Mouse (Mus musculus) cerebral cortex, adult 2 months (tissue): ENCODE data around the gene Tor1aip1.

Experiments
- WGBS: fragments of 180-500 bp; shearing (Covaris S2); methylation state at CpG from one replicate; pipeline ENCODE4 v1.1.7; 2018; 5-methylcytosine and 5-hydroxymethylcytosine counted together

Gene Tor1aip1

DNA sequence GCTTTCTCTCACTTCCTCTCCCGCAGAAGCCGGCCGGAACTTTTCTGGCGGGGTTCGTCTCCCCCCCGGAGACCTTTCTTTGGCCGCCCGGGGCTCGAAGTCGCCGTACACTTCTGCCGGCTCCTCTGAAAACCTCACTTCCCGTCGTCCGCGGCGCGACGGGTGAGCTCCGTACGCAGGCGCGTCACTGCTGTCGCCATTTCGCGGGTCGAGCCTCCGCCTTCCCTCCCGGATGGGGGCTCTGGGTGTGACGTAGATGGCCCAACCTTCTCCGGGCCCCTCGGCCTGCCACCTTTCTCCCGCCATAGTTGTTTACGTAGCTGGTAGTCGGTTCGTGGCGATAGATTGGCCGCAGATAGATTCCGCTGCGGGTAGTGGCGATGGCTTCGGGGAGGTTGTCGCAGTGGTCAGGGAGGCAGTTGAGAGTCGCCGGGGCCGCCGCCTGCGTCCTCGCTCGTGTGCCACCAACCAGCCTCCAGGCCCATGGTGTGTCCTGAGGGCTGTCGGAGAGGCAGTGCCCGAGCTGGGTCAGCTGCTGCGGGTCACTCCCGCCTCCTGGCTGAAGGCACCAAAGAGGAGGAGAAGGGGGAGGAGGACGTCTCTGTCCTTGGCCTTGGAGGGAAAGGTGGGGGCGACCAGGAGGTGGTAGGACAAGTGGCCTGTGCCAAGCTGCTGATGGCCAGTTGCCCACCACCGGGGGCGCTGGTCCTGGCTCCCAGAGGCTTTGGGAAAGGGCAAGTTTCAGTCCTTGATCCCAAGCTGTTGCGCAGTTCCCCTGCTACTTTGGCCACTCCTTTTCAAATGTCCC is at the start of gene Tor1aip1:
Gene Tor1aip1, minus strand, starts transcription at position 551 of the 808 bp plus-strand sequence.
- WGBS, result under 1% methylated on average over 59 of the region's 59 CpGs

DNA sequence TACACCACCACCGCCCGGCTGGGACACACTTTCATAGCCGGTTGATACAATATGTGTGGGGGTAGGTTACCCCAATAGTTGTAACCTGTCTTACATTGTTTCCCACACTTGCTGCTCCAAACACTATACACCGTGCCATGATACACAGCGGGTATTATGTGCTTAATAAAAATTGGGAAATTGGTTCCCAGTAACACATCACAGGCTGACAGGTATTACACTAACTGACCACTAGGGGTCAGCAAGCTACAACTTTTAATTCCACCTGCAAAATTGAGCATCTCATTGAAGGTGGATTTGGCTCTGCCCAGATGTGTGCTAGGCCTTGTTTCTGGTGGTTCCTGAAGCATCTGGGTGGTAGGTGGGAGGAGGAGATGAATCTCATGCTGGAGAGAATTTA is 49.5 kb upstream of the Tor1aip1 start:
- WGBS, result 56% methylated on average over 5 of the region's 5 CpGs

DNA sequence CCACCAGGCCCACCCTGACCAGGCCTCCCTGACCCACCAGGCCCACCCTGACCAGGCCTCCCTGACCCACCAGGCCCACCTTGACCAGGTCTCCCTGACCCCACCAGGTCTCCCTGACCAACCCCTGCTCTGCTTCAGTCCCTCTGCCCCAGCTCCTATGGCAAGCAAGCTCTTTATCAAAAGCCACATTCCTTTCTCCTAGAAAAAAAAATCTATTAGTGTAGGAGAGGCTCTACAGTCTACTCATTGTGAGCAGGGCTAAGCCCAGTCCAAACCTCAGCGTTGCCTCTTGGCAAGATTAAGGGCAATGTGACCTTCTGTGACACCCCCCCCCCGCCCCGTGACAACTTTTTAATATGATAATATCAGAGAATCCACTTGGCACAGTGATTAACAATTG is 48.3 kb upstream of the Tor1aip1 start:
- 75% methylated on average over 3 of the region's 3 CpGs for WGBS

DNA sequence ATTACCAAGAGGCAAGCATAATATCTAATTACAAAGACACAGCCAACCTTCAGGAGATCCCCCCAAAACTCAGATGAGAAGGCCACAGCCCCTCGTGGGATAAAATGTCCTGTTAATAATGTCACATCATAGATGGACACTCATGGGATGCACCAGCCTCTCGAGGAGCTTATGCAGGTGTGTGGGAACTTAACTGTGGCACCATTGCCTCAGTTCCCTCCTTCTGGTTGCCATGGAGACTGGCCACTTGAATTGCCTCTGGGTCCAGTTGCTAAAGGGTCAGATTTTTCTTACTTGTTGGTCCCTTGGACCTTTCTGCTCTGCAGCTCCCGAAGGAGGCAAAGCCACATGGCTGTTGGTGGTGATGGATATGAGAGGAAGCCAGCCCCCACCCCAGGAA is 41.4 kb upstream of the Tor1aip1 start:
- 74% methylated on average over 3 of the region's 3 CpGs for WGBS

DNA sequence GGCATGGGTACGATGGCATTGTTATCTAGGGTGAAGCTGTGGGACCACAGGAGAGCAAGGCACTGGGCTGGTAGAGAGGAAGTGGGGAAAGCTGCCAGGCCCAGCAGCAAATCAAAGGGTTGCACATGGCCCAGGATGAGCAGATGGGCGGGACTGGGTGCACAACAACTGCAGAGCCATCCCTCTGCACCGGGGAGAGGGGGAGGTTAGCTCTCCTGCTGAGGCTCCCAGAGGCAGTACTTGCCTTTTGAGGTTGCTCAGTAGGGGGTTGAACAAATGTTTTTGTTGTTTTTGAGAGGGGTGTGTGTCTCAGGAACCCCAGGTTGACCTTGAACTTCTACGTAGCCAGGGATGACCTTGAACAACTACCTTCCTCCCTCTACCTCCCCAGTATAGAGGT is 40.2 kb upstream of the Tor1aip1 start:
- WGBS, result 63% methylated on average over 4 of the region's 4 CpGs

DNA sequence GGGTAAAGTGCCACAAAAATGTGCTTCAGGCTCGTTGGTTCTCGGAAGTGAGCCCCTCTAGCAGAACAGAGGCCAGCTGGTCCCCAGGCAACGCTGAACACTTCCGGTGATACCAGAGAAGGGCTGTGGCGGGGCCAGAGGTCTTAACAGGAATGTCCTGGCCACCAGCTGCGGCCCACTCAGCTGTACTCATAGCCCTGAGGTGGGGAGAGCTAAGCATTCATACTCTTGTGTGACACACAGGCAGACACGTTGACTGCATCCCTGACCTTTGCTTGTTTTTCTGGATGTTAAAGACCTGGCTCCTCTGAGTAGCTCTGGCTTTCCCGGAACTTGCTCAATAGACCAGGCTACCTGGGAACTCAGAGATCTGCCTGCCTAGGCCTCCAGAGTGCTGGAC is 38.3 kb upstream of the Tor1aip1 start:
- WGBS, result 73% methylated on average over 8 of the region's 8 CpGs

DNA sequence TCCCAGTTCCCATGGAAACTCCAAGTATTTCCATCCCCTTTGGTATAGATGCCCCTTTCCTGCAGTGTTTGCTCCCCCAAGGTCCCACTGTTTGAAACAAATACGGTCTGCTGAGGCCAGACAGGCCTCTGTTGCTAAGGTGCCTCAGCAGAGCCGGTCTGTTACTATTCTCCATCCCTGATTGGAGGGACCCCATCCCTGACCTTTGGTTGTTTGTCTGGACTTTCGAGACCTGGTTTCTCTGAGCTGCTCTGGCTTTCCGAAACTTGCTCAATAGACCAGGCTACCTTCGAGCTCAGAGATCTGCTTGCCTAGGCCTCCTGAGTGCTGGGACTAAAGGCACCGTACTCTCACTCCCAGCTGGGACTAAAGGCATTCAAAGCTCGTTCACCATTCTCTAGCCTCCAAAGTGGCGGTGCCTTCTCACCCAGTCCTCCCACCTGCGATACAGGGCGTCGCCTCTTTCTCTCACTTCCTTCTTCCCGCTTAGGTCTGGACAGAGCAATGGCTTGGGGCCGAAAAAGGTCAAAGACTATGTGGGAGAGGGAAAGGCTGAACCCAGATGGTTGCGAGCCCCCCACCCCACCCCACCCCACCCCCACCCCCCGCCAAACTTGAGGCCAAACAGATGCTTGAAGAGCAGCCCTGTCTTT is 37.0 kb upstream of the Tor1aip1 start:
- 77% methylated on average over 15 of the region's 15 CpGs for WGBS

DNA sequence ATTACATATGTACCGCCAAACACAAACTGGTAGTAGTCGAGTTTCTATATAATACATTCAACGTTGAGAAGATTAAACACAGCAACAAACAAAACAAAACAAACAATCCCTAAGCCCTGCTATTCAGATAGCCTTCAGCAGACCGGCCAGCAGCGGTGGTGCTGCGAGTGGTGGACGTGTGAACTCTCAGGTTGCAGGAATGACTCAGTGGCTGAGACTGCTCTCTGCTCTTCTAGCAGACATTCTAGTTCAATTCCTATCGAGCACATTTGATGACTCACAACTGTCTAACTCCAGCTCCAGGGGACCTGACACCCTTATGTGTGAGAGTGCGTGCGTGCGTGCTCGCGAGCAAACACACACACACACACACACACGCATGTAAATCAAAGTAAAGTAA is 33.8 kb upstream of the Tor1aip1 start:
- 63% methylated on average over 14 of the region's 14 CpGs for WGBS

DNA sequence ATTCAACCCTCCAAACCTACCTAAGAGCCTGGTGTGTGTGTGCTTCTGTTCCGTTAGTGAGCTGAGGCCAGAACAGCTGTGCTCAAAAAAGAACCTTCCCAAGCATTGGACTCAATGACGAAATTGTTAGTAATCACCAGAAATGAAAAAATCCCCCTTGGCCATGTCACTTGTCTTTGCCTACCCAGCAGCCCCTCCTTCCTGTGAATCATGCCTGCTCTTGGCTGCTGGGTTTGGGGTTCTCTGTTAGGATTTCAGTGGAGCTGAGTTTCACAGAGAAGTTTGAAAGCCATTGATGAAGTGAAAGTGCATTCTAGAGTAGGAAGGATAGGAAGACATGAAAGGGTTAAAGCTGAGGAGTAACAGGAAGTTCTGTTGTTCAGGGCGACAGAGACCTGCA is 29.9 kb upstream of the Tor1aip1 start:
- 60% methylated on average over 3 of the region's 3 CpGs for WGBS

DNA sequence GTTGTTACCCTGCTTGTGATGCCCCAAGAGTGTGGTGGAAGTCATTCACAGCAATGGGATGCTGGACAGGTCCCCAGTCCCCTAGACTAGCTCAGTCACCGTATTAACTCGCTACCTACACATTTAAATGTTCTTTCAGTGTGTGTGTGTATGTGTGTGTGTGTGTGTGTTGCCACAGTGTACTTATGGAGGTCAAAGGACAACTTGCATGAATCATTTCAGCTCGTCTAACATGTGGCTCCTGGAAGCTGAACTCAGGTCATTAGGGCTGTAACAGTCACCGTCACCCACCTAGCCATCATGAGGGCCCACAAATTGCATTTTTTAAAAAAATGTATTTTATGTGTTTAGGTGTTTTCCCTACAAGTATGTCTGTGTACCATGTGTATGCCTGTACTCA is 25.9 kb upstream of the Tor1aip1 start:
- 96% methylated on average over 4 of the region's 4 CpGs for WGBS

DNA sequence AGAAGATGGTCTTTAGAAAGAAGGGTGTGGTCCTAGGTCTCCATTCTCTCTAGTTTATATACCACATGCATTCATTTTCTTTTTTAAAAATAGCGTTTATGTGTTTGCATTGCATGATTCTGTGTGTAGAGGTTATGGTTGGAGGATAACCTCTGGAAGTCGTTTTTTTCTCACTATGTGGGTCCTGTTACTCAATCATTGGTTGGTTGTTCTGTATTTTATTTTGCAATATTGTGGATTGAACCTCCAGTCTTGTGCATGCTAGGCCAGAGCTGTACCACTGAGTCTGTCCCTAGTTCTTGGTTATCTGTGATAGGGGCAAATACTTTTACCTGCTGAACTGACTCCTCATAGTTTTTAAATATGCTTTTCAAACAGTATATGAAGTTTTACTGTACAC is 21.9 kb upstream of the Tor1aip1 start:
- 88% methylated on average over 2 of the region's 2 CpGs for WGBS

DNA sequence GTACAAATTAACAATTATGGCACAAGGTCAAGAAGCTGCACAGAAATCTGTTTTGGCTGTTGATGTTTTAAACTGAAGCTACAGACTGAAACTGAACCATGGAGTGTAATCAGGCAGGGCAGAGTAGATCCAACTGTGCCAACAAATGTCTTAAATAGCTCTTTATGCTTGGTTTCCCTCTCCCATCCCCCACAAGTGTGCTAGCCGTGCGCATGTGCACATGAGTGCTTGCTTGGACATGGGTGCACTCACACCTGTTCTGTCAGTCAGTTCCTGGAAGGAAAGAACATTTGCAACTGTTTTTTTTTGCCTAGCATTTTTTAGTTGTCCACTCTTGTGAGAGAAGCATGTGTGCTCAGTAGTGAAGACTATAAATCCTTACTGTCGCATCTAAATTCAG is 10.4 kb upstream of the Tor1aip1 start:
- WGBS, result 56% methylated on average over 3 of the region's 3 CpGs

DNA sequence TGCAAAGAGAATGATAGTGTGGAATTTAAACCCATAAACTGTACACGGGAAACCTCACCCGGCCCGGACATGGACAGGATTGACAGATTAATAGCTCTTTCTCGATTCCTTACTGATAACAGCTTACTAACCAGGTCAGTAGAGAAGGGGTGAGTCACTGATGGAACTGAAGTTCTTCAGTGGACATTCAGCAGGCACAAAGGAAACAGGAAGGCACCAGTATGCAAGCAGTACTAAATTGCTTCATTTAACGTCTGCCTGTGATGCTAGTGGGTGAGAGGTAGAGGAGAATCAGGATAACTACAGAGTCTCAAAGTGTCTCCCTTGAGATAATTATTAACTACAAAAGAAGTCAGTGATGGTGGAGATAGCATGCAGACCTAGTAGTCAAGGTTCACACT is 7.9 kb upstream of the Tor1aip1 start:
- WGBS, result 76% methylated on average over 5 of the region's 5 CpGs

DNA sequence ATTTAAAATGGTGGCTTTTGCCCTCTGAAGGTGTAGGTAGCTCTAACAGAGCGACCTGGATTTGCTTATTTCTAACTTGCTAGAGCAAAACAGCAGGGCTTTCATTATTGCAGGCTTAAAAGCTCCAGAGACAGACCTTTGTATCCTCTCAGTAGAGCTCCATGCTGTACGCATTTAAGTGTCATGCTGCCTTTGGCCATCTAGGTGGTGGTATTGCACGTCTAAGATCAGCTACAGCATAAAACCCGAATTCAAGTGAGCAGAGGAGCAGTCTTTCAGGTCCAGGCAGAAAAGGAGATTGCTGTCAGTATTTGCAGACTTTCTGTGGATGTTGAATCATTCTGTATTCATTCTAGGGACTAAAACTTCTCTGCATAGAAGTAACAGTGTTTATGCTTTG is 6.7 kb upstream of the Tor1aip1 start:
- 10% methylated on average over 4 of the region's 4 CpGs for WGBS

DNA sequence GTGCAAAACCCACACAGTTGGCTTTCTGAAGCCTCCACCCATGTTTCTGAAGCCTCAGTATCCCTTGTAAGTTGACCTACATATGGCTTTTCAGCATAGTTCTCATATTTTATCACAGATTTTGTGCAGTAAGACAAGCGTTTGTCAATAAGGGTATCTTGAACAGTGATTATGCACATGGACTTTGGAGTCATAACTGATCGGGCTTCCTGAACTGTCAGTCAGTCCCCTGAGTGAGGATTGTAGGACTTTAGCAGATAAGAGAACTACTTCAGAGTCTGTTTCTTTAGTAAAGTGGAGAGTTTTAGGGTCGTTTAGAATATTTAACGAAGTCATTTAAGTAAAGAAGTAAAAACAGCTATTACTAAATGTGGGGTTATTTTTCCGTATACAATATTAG is 6.2 kb upstream of the Tor1aip1 start:
- 69% methylated on average over 5 of the region's 5 CpGs for WGBS

DNA sequence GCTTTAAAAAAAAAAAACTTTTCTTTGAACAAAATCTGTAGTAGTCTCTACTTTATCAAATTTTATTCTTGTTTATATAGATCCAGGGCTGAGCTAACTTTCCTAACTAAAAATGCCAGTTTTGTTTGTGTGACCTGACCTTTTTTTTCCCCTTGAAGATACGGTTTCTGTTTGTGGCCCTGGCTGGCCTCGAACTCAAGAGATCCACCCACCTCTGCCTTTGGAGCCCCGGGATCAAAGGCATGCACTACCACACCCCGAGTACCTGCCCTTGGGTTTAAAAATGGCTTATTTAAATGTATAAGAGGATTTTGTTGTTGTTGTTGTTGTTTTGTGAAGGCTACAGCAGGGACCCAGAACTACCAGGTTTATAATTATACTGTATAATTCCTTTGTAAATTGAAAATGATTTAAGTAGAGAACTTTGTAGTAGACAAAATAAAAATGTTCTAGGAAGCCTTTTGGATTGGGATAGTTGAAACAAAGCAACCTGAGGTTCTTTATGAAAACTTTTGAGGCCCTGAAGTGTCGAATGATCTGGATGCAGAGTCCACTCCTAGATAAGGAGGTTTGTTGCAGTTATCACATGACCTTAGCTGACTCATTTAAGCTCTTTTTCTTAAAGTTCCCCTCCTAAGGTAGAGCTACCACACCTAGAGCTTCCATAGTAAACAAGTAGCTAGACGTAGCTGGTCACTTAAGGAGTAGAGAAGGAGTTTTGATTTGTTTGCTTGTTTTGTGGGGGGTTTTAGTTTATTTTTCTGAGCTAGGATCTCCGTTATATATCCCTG is 5.4 kb upstream of the Tor1aip1 start:
- 31% methylated on average over 7 of the region's 7 CpGs for WGBS

DNA sequence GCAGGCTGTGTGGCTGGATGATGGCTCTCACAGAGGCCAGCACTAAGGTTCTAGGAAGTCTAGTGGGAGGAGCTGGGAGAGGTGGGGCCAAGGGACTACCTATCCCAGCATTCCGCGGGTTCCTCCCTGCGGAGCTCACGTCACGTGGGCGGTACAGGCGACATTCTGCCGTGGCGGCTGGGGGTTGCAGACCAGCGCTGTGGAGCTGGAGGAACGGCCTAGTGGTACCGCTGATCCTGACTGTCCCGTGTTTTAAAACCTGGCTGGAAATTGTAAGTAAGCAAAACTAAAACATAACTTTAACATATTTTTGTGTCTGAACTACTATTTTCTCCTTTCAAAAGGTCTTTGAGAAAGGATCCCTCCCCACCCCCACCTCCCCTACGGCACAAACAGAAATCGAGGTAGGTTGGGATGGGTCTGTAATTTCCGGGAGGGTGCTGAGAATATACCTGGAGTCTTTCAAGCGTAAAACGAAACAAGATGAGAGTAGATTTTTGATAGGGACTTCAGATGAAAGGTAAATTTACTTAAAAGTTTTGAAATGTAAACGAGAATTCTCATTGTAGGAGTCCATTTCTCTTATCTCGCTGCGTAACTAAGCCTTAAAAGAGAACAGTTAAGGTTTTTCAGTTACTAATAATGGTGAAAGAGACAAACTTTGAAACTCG is 4.6 kb upstream of the Tor1aip1 start:
- WGBS, result under 1% methylated on average over 22 of the region's 22 CpGs

DNA sequence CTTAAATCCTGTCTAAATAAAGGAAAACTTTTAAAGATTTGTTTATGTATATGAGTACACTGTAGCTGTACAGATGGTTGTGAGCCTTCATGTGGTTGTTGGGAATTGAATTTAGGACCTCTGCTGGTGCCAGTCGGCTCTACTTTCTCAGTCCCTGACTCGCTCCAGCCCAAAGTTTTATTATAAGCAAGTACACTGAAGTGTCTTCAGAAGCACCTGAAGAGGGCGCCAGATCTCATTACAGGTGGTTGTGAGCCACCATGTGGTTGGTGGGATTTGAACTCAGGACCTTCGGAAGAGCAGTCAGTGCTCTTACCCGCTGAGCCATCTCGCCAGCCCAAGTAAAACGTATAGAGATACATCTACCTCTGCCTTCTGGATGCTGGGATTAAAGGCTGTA is 3.7 kb upstream of the Tor1aip1 start:
- 74% methylated on average over 7 of the region's 7 CpGs for WGBS

DNA sequence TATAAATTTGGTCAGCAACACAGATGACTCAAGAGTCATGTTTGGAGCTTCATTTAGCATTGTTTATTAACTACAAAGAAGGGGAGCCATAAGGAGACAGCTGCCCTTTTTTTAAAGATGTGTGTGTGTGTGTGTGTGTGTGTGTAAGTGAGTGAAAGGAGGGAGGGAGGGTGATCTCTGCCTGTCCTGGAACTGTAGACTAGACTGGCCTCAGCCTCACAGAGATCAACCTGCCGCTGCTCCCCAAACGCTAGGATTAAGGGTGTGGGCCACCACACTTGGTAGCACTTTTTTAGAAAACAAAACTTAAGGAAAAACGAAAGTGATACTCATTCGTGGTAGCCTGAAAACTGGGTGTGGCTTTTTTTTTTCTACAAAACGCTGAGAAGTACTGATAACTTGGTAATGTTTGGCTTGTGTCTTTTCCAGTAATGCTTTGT is 884 bp upstream of the Tor1aip1 start:
- 34% methylated on average over 5 of the region's 5 CpGs for WGBS

DNA sequence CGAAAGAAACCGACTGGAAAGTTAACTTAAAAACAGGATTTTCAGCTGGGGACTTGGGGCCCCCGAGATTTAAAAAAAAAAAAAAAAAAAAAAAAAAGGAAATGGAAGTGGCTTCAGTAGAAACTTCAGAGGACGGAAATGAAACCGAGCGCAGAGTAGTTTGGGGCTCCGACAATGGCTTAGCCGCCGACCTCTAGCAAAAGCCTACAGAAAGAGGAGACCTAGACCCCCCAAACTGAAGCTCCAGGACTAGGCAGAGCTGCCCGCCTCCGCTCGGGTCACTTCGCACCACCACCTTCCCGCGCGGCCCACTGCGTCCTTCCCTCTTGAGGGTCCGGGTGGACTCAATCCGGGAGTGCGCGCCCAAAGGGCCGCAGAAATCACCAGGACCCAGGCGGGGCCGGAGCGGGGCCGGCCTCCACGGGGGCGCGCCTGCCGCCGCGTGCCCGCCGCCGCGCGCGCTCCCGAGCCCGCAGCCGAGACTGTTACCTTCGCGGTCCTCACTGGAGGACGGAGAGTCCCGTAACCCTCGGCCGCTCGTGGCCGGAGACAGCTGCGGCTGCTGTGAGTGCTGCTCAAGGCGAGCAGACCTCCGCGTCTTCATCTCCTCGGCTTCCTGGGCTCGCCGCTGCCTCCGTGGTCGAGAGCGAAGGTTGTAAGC is 881 bp downstream of the Tor1aip1 start, which contains the start of gene Tor1aip2:
Gene Tor1aip2, plus strand, starts transcription at position 135 of the 661 bp plus-strand sequence.
- WGBS, result under 1% methylated on average over 59 of the region's 59 CpGs

DNA sequence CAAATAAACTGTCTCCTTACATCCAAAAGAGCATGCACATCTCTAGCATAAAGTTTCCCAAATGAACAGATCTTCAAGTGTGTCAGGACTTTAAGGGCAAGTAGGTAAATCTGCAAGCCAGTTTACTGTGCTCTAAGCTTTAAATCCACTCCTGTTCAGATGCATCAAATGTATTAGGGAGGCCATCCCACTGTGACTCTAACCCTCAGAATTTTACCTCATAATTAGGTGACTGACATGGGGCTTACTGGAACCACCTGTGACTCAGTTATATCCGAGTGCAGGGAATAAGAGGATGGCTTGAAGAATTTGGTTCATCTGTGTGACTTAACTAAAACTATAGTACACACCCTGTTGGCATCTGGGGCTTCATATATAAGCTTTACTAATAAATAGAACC is 1.6 kb downstream of the Tor1aip1 start:
- WGBS, result 21% methylated on average over 1 of the region's 1 CpGs
